Mouse (Mus musculus) midbrain, postnatal 0 days (tissue): ENCODE results near the gene Dnajc5g. TPM values are rescaled to one million over a fixed set of nuclear protein-coding genes. Genes with fewer than 3 reads are reported as not detected.

Experiments used
- ATAC-seq: fragments of 200-750 bp; cut with Nextera tagmentation; 2 replicates; pipeline ENCODE4 v1.8.0; 2017; ENCODE audit warnings: moderate number of reproducible peaks, mild to moderate bottlenecking, moderate TSS enrichment, moderate library complexity; ENCODE audit not compliant: low FRiP score
- DNase-seq: peaks from one replicate; pipeline ENCODE4 v3.0.0-alpha.2; 2015; ENCODE audit warnings: low spot score
- H3K27ac ChIP-seq: fragments of 300-500 bp; sonication (generic); 2 replicates; pipeline ENCODE4 v1.5.1; 2014; ENCODE audit warnings: low read depth, mild to moderate bottlenecking, low read length, mixed read lengths
- H3K27me3 ChIP-seq: fragments of 300-500 bp; sonication (generic); 2 replicates; pipeline ENCODE4 v1.6.1; 2014; ENCODE audit warnings: low read length, control low read depth, mixed read lengths; ENCODE audit not compliant: insufficient read depth
- H3K36me3 ChIP-seq: fragments of 300-500 bp; sonication (generic); 2 replicates; pipeline ENCODE4 v1.6.1; 2014; ENCODE audit warnings: low read length, control low read depth, mixed read lengths; ENCODE audit not compliant: insufficient read depth
- H3K4me1 ChIP-seq: fragments of 300-500 bp; sonication (generic); 2 replicates; pipeline ENCODE4 v1.6.1; 2014; ENCODE audit warnings: mild to moderate bottlenecking, control low read depth, antibody characterized with exemption, low read length, mixed read lengths; ENCODE audit not compliant: insufficient read depth
- H3K4me2 ChIP-seq: fragments of 300-500 bp; sonication (generic); 2 replicates; pipeline ENCODE4 v1.6.1; 2014; ENCODE audit warnings: low read depth, mild to moderate bottlenecking, low read length, mixed read lengths; ENCODE audit not compliant: poor library complexity, severe bottlenecking
- H3K4me3 ChIP-seq: fragments of 300-500 bp; sonication (generic); 2 replicates; pipeline ENCODE4 v1.5.1; 2014; ENCODE audit warnings: low read depth, mild to moderate bottlenecking, low read length, moderate library complexity
- H3K9ac ChIP-seq: fragments of 300-500 bp; sonication (generic); replicated peaks from 2 replicates; pipeline ENCODE4 v1.6.1; 2014; ENCODE audit warnings: mild to moderate bottlenecking, low read length, moderate library complexity, mixed read lengths; ENCODE audit not compliant: poor library complexity, severe bottlenecking
- H3K9me3 ChIP-seq: fragments of 300-500 bp; sonication (generic); 2 replicates; pipeline ENCODE4 v1.6.1; 2016; ENCODE audit warnings: low read length, control low read depth
- CTCF ChIP-seq: IDR thresholded peaks from 2 replicates; pipeline ENCODE4 v1.5.1; 2016; ENCODE audit warnings: antibody characterized with exemption, mild to moderate bottlenecking
- WGBS: fragments of 180-500 bp; shearing (Covaris S2); extraction: QIAGEN DNeasy Blood & Tissue Kit; methylation state at CpG from one replicate; pipeline ENCODE4 v1.1.7; 2014; 5-methylcytosine and 5-hydroxymethylcytosine counted together
- polyA plus RNA-seq: library from polyadenylated mRNA; unstranded; fragments of >200 nt; fragmentation: Nextera tagmentation; extraction: Ambion mirVana; gene quantifications from 2 replicates; pipeline ENCODE4 v1.2.1, GENCODE M21; 2015
- total RNA-seq: library from RNA; depleted of rRNA; stranded (reverse); fragments of >200 nt; gene quantifications from 2 replicates; pipeline ENCODE4 v1.2.3, GENCODE M21; 2014

Dnajc5g gene
- total and polyA plus RNA-seq, 2 experiments from 2014 or later, result not detected

GRCm38 (mm10) chr5:31094799-31095691, 11.0 kb upstream of the Dnajc5g start:
- no peaks in the 10 kb centered on the region for H3K9me3 ChIP-seq
- H3K4me3 ChIP-seq, result peak overlapping the region; percentile 12
- TF ChIP-seq CTCF, result peak; percentile 3
- H3K27me3 ChIP-seq, result peaks cover 60% of the 10 kb centered on the region
- H3K36me3 ChIP-seq, result no peaks in the 10 kb centered on the region
- ATAC-seq (no peak), DNase-seq (peak; percentile 38)
- no peak overlapping the region for H3K27ac ChIP-seq
- H3K4me2 ChIP-seq, result peak overlapping the region; percentile 25
- H3K9ac ChIP-seq, result no peak overlapping the region
- H3K4me1 ChIP-seq, result peaks cover 4% of the 10 kb centered on the region; the same call in 1 of the 2 replicates
- under 1% methylated on average over 58 of the region's 59 CpGs for WGBS

DNA sequence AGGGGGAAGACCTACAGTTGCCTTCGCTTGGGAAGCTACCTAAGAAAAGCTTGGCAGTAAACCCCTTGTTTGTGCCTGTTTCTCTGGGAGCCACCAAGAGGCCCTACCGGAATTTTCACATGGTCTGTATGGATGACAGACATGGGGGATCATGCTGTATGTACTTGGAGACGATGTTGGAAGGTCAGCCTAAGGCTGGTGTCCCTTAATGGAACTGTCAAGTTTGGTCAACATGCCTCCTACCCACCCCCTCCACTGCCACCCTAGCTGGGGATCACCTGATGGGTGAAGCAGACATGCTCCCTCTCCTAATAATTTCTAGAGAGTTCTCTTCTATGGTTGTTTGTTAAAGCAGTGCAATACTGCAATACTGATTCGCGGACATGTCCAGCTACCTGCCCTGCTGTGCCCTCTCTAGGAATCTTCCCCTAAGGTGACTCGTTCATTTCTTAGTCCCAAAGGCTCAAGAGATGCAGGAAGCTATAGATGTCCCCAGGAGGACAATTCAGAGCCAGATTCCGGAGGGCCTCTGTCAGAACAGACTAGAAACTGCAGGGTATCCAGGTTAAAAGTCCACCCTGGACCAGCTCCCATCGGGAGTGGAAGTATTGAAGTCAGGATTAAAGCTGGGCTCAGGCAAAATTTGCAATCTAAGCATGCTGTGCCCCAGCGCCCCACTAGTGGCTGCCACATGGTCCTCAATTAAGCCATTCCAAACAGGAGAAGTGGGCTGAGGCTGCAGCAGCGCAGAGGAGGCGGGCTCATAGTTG, 10.2 kb upstream of the Dnajc5g start:
- H3K27me3 ChIP-seq, result peaks cover 57% of the 10 kb centered on the region
- ATAC-seq (no peak), DNase-seq (no peak)
- peaks cover 4% of the 10 kb centered on the region; the same call in 1 of the 2 replicates for H3K4me1 ChIP-seq
- no peak overlapping the region for H3K27ac ChIP-seq
- H3K4me3 ChIP-seq, result peak overlapping the region; percentile 12; the same call in 1 of the 2 replicates
- H3K9me3 ChIP-seq, result no peaks in the 10 kb centered on the region
- no peak; the same call in 1 of the 2 replicates for TF ChIP-seq CTCF
- H3K36me3 ChIP-seq, result no peaks in the 10 kb centered on the region
- H3K9ac ChIP-seq, result no peak overlapping the region
- WGBS, result 20% methylated on average over 11 of the region's 11 CpGs
- H3K4me2 ChIP-seq, result peak overlapping the region; percentile 25

- Histone ChIP-seq H3K9ac (no peak within 1 kb of the TSS), H3K4me3 (no peak within 1 kb of the TSS), H3K27ac (no peak within 1 kb of the TSS), H3K27me3 (no peaks in the 10 kb centered on the region), H3K4me2 (no peak within 1 kb of the TSS), H3K4me1 (no peaks in the 10 kb centered on the region), H3K36me3 (no peaks in the 10 kb centered on the region), H3K9me3 (no peaks in the 10 kb centered on the region)
- no peak for ATAC-seq
- WGBS, result 94% methylated on average over 18 of the region's 18 CpGs
- no peak for DNase-seq
- TF ChIP-seq CTCF, result no peak
These were observed 2.0 kb downstream of the Dnajc5g start, which contains the start of gene Slc30a3 for GRCm38 (mm10) chr5:31108000-31108490. Slc30a3 (minus strand) TSS chr5:31108237.

GRCm38 (mm10) chr5:31110781-31111180, 4.7 kb downstream of the Dnajc5g start:
- Histone ChIP-seq H3K4me2 (no peak overlapping the region), H3K27me3 (no peaks in the 10 kb centered on the region), H3K9me3 (no peaks in the 10 kb centered on the region), H3K36me3 (no peaks in the 10 kb centered on the region), H3K9ac (no peak overlapping the region), H3K27ac (no peak overlapping the region), H3K4me3 (no peak overlapping the region), H3K4me1 (no peaks in the 10 kb centered on the region)
- no peak for DNase-seq
- ATAC-seq, result no peak
- peak; percentile 71 for TF ChIP-seq CTCF
- 32% methylated on average over 7 of the region's 7 CpGs for WGBS

DNA sequence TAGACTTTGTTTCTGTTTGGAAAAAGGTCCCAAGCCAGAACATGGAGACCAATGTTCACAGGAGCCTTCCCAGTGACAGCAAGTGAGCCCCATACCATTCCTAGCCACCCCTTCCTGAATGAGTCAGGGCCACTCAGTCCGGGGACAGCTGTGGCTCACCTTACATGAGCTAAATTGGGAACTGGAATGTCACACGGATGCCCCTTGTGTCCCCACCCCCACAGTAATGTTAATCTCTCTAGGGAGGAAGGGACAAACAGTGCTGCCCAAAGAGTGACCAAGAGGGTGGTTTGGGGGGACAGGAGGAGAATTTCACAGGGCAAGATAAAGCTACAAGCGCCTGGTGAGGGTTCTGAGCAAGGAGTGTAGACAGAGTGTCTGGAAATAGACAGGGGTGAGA, 10.3 kb downstream of the Dnajc5g start, which contains the start of gene Trim54:
Trim54 (plus strand) TSS at position 359 of the 400 bp plus-strand sequence.
- no peak for DNase-seq
- no peak for ATAC-seq
- H3K9ac ChIP-seq, result no peak within 1 kb of the TSS
- no peak within 1 kb of the TSS for H3K27ac ChIP-seq
- H3K36me3 ChIP-seq, result no peaks in the 10 kb centered on the region
- no peak for TF ChIP-seq CTCF
- H3K4me2 ChIP-seq, result no peak within 1 kb of the TSS
- no peaks in the 10 kb centered on the region for H3K27me3 ChIP-seq
- WGBS, result 57% methylated on average over 3 of the region's 3 CpGs
- no peaks in the 10 kb centered on the region for H3K4me1 ChIP-seq
- H3K4me3 ChIP-seq, result no peak within 1 kb of the TSS
- no peaks in the 10 kb centered on the region for H3K9me3 ChIP-seq
